Mouse (Mus musculus) kidney, adult 9 months (tissue): ENCODE measurements around the gene Spaar.
"Not testable (repeated sequence)": the region's sequence is repeated elsewhere in the genome, so short reads cannot be mapped to it uniquely, and the experiment has no call there.

ENCODE experiments used
- DNase-seq: peaks from one replicate; pipeline ENCODE4 v3.0.0; 2022

Spaar gene

GRCm38 (mm10) chr4:43729126-43729525 is 708 bp upstream of the Spaar start:
- no peak for DNase-seq

DNA sequence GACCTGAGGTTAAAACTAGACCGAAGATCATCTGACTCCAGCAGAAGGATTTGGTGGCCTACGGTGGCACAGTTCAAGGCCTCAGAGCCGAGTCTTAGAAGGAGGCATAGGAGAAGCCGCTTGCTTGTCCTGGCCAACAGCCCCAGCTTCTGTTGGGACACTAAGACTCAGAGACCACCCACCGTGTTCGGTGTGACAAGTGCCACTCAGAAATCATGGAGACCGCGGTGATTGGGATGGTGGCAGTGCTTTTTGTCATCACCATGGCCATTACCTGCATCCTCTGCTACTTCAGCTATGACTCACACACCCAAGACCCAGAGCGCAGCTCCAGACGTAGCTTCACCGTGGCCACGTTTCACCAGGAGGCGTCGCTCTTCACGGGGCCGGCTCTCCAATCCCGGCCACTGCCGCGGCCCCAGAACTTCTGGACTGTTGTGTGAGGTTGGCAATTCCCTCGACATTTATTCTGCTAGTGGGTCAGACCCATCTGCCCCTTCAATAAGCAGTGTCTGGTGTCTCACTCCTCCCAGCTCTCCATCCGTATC is 990 bp downstream of the Spaar start:
- no peak for DNase-seq

DNA sequence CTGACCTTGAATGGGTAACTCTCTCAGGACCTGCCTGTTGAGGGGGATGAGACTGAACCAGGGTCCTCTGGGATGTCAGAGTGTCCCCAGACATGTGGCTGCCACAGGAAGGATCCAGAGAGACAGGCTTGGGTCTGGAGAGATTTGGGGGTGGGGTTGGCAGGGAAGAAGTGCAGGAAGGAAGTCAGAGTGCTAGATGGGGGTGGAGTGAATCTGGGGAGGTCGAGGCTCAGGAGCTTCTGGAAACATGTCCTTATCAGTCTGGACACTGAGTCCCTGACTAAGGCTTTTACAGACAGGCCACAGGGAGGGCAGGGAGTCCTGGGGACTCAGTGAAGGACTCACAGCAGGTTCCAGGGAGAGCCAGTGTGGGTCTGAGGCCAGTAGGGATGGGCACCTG is 2.3 kb downstream of the Spaar start:
- no peak for DNase-seq

DNA sequence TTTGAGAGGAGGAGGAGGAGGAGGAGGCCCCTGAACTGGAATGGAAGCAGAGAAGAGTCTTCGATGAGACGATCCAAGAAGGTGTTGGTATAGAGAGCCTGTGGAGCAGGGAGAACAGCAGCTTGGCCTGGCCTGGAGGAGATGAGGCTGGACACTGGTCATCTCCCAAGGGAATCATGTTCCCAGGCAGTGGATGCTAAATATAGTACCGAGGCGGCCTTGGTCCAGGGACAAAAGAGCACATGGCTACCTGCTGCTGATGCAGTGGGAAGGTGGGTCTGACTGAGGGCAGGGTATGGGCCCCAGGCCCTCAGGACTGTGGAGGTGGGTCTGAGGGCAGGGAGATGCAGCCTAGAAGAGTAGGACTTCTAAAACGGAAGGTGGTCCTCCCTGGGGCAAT is 3.4 kb downstream of the Spaar start:
- no peak for DNase-seq

- DNase-seq, result peak; percentile 31
Observed at GRCm38 (mm10) chr4:43737144-43737543, 7.3 kb downstream of the Spaar start.

DNA sequence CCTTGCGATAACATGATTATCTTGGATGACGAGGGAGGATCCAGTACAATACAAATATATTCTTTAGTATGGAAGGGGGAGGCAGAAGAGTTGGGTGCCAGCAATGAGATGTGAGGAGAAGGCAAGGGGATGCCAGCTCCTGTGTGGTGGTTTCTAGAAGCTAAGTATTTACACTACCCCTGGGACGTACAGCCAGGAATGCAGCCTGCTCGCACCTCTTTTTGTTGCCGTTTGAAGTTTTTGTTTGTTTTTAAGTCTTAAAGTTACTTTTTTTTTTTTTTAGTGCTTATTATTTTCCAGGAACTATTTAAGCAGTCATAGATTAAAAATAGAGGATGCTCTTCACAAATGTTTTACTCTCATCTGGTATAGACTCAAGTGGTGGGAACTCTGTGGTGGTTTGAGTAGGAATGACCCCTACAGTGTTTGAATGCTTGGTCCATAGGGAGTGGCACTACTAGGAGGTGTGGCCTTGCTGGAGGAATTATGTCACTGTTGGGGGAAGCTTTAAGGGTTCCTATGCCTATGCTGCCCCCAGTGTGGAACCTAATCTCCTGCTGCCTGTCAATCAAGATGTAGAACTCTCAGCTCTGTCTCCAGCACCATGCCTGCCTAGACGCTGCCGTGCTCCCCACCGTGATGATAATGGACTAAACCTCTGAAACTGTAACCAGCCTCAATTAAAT is 9.3 kb downstream of the Spaar start:
- DNase-seq, result no peak

GRCm38 (mm10) chr4:43741526-43741925 is 11.7 kb downstream of the Spaar start:
- DNase-seq, result no peak

DNA sequence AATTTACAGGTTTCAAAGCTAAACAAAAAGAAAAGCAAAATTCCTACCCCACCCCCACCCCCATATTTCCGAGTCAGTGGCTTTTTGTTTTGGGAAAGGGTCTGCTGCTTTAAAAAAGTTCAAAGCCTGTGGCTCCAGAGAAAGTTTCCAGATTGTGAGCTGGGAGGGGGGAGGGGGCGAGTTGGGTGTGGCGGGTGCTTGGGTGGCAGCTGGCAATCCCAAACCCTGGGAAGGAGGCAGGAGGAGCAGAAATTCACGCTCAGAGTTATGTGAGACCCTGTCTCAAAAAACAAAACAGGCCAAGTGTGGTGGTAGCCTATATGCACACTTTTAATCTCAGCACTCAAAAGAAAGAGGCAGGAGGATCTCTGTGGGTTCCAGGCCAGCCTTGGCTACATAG is 12.8 kb downstream of the Spaar start:
- DNase-seq, result no peak

DNA sequence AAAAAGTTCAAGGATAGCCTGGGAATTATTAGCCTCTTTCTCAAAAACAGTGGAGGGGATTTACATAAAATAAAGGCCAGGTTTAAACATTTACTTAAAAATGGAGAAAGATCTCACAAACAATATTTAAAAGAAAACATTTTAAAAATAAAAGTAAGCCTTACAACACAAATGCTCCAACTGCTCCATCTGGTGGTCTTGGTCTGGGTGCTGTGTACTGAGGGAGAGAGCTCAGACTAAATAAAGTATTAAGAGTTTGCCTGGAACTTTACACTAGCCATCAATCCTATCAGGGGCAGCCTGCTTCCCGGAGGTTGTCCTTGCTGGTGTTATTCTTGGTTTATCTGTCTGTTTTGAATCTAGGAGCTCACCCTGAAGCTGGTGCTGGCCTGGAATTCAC is 13.3 kb downstream of the Spaar start:
- no peak for DNase-seq

DNA sequence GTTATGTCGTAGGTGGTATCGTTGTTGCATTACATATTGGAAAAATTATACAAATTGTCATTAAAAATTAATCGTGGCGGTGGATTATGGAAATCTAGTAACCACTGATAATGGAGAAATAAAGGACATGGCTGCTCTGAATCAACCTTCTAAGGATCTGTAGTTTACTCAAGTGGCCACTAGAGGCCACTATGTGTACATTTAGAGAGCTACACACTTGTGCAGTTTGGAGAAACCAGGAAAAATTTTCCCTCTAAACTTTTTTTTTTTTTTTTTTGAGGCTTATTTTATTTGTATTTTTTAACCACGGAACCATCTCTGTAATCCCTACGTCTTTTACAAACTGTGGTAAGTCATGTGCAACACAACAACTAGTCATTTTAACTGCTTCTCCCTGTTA is 15.4 kb downstream of the Spaar start:
- no peak for DNase-seq

DNA sequence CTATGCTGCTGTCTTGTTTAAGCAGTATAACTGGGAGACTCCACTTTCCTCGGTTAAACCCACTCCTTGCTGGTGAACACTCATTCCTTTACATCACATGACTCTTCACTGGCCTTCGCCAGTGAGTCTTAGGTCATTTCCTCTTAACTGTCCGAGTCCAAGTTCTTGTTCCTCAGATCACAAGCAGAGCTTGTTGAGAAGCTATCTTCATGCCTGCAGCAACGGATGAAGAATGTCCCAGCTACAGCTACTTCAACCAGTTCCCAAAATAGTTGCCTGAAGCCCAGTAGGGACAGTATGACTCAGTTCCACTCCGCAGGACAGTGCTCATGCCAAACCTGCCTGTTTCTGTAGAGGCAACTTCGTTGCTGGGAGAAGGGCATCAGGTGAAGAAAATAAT is 27.4 kb downstream of the Spaar start:
- no peak for DNase-seq

DNA sequence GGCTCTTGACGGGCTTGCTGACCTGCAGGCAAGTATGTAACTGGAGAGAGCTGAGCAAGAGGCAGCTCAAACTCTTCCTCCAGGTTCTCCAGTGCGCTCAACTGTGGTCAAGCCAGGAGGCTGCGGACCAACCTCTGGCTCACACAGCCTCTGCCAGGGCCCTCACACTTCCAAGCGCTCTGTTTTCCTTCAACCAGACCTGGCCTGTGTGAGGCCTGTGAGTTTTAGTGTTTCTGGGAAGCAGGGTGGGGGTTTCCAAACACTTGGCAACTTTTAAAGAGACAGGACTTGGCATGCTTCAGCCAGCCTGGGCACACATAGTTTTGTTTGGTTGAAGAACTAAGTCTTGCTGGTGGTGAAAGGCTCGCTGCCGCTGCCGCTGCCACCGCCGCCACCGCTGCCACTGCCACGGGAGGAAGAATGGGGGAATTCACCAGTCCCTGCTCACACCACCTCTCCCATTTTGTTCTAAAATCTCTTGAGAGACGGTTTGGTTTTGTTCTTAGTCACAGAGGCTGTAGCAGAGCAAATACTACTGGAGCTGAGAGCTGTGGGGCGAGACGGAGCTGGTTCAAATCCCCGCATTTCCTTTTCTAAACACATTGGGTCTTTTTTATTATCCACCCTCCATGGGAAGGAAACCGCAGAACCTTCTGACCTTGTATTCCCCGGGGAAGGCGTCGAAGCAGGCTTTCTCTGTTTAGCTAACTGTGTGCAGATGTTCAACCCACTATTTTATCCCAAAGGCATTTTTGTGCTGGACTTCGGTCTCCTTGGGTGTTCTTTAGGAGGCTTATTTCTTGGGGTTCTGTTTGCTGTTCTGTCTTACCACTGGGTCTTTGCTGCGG is 30.0 kb downstream of the Spaar start:
- peak; percentile 31 for DNase-seq

- DNase-seq, result peak; percentile 33
Observed at GRCm38 (mm10) chr4:43760460-43760859, 30.6 kb downstream of the Spaar start.

- DNase-seq, result no peak
Observed at GRCm38 (mm10) chr4:43761336-43761735, 31.5 kb downstream of the Spaar start.

GRCm38 (mm10) chr4:43763410-43763809 is 33.6 kb downstream of the Spaar start:
- peak; percentile 67 for DNase-seq

GRCm38 (mm10) chr4:43768341-43768740 is 38.5 kb downstream of the Spaar start:
- no peak for DNase-seq

- DNase-seq, result no peak
Observed at GRCm38 (mm10) chr4:43769374-43769773, 39.5 kb downstream of the Spaar start.

GRCm38 (mm10) chr4:43770909-43771308 is 41.1 kb downstream of the Spaar start, which contains the start of gene Olfr159:
Gene Olfr159 (minus strand): TSS chr4:43771009.
- no peak for DNase-seq

DNA sequence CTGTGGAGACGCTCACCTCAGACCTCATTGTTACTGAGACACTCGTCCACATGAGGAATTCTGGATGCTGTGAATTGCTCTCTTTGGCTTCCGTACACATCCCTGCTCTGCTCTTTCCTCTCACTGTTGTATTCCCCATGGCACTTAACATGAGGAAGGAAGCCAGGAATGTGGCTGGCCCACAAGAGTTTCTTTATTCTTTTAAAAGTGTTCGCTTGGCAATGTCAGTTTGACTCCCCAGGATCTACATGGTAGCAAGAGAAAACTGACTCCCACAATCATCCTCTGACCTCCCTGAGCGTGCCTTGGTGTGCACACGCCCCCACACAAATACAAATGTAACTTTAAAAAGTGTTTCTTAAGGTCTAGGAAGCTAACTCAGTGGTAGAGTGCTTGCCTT is 41.8 kb downstream of the Spaar start:
- DNase-seq, result no peak

DNA sequence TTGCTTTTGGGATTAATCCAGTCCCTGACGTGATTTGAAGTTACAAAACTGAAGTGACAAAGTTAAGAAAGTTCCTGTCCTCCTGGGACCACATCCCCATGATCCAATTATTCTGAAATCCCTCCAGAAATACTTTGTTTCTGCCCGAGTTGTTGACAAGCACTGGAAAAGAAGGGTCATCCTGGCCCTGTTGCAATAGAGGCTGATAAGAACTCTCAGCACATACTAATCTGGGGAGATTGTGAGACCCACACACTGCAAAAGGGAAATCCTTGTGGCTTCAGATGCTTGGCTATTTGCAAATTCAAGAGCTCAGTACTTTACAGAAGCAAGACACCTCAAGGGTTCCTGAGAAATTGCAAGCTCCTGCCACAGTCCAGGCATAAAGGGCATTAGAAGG is 42.5 kb downstream of the Spaar start:
- DNase-seq, result no peak

- DNase-seq, result no peak
Observed at GRCm38 (mm10) chr4:43795296-43795695, 65.5 kb downstream of the Spaar start.

GRCm38 (mm10) chr4:43795844-43796243 is 66.0 kb downstream of the Spaar start:
- not testable (repeated sequence) for DNase-seq

DNA sequence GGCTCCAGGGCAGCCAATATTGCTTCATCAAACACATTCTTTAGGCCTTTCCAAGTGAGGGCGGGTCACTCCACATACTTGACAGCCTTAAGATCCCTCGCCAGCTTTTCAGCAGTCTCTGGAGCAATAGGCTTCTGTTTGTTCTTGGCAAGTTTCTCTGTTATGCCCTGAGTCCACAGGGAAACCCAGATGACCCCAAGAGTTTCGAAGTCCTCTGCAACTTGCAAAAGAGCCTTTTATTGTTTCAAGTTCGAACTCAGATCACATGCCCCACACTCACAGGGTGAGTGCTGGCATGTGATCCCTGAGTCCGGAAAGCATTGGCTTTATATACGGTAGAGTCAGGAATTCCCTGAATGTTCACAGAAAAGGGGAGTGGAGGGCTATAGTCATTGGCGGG is 69.1 kb downstream of the Spaar start:
- DNase-seq, result no peak
